Mouse (Mus musculus) ES-Bruce4 (cell line): ENCODE measurements at regions not wholly inside any gene's neighbourhood (a gene's known extent, or its start where the extent isn't known, plus 50 kb on each side); places are given as distances from the start of the nearest gene placed in this dataset.

ENCODE experiments used
- H3K27ac ChIP-seq: 2 replicates; pipeline ENCODE4 v1.5.1; 2012; ENCODE audit warnings: low read length, inconsistent platforms; ENCODE audit not compliant: insufficient read depth
- H3K27me3 ChIP-seq: 2 replicates; pipeline ENCODE4 v1.6.1; 2012; ENCODE audit warnings: mild to moderate bottlenecking, low read length, inconsistent platforms; ENCODE audit not compliant: control insufficient read depth, poor library complexity, insufficient read depth, severe bottlenecking
- H3K36me3 ChIP-seq: 2 replicates; pipeline ENCODE4 v1.6.1; 2012; ENCODE audit warnings: inconsistent platforms, mild to moderate bottlenecking, low read length, moderate library complexity; ENCODE audit not compliant: control insufficient read depth, poor library complexity, insufficient read depth, severe bottlenecking
- H3K4me1 ChIP-seq: one replicate; pipeline ENCODE4 v1.8.1; 2011; ENCODE audit warnings: low read length; ENCODE audit not compliant: control insufficient read depth, insufficient read depth
- H3K4me3 ChIP-seq: 2 replicates; pipeline ENCODE4 v1.5.1; 2011; ENCODE audit warnings: low read depth, mild to moderate bottlenecking, low read length
- H3K9ac ChIP-seq: 2 replicates; pipeline ENCODE4 v1.6.1; 2012; ENCODE audit warnings: low read depth, mild to moderate bottlenecking, inconsistent platforms; ENCODE audit not compliant: poor library complexity, severe bottlenecking
- H3K9me3 ChIP-seq: replicated peaks from 2 replicates; pipeline ENCODE4 v1.6.1; 2012; ENCODE audit warnings: mild to moderate bottlenecking, low read length, inconsistent platforms; ENCODE audit not compliant: control insufficient read depth, poor library complexity, insufficient read depth, severe bottlenecking
- CTCF ChIP-seq: IDR thresholded peaks from one replicate; pipeline ENCODE4 v1.8.1; 2011; ENCODE audit warnings: low read depth, low read length
- EP300 ChIP-seq: IDR thresholded peaks from 2 replicates; pipeline ENCODE4 v1.6.1; 2011; ENCODE audit warnings: low read depth, low read length; ENCODE audit not compliant: insufficient read depth
- POLR2A ChIP-seq: IDR thresholded peaks from one replicate; pipeline ENCODE4 v1.8.1; 2011; ENCODE audit warnings: low read length; ENCODE audit not compliant: insufficient read depth

- Histone ChIP-seq H3K9ac (no peak overlapping the region), H3K36me3 (no peaks in the 10 kb centered on the region), H3K27me3 (no peaks in the 10 kb centered on the region), H3K9me3 (peaks cover 6% of the 10 kb centered on the region), H3K4me3 (no peak overlapping the region), H3K27ac (no peak overlapping the region), H3K4me1 (peaks cover 2% of the 10 kb centered on the region)
- TF ChIP-seq POLR2A, result no peak
- TF ChIP-seq CTCF, result no peak
- TF ChIP-seq EP300, result peak; percentile 83
These were observed 354.6 kb downstream of the Fam19a5 start for GRCm38 (mm10) chr15:87898655-87899054.

- Histone ChIP-seq H3K36me3 (no peaks in the 10 kb centered on the region), H3K27ac (no peak overlapping the region), H3K27me3 (no peaks in the 10 kb centered on the region), H3K4me1 (no peaks in the 10 kb centered on the region), H3K9ac (no peak overlapping the region), H3K4me3 (no peak overlapping the region), H3K9me3 (no peaks in the 10 kb centered on the region)
- TF ChIP-seq CTCF (no peak), EP300 (no peak), POLR2A (no peak)
These were observed 360.3 kb downstream of the Fam19a5 start for GRCm38 (mm10) chr15:87904436-87904835.

GRCm38 (mm10) chr15:87906310-87906709, 362.2 kb downstream of the Fam19a5 start:
- H3K27me3 ChIP-seq, result no peaks in the 10 kb centered on the region
- no peaks in the 10 kb centered on the region for H3K9me3 ChIP-seq
- H3K4me3 ChIP-seq, result no peak overlapping the region
- H3K36me3 ChIP-seq, result no peaks in the 10 kb centered on the region
- H3K27ac ChIP-seq, result no peak overlapping the region
- TF ChIP-seq POLR2A (no peak), CTCF (no peak), EP300 (no peak)
- no peak overlapping the region for H3K9ac ChIP-seq
- H3K4me1 ChIP-seq, result no peaks in the 10 kb centered on the region

- Histone ChIP-seq H3K4me1 (no peaks in the 10 kb centered on the region), H3K27me3 (no peaks in the 10 kb centered on the region), H3K27ac (no peak overlapping the region), H3K4me3 (no peak overlapping the region), H3K9ac (no peak overlapping the region), H3K9me3 (no peaks in the 10 kb centered on the region), H3K36me3 (no peaks in the 10 kb centered on the region)
- TF ChIP-seq EP300 (no peak), POLR2A (no peak), CTCF (no peak)
These were observed 378.0 kb downstream of the Fam19a5 start for GRCm38 (mm10) chr15:87922091-87922490.

- H3K27ac ChIP-seq, result no peak overlapping the region
- no peaks in the 10 kb centered on the region for H3K9me3 ChIP-seq
- H3K36me3 ChIP-seq, result no peaks in the 10 kb centered on the region
- no peaks in the 10 kb centered on the region for H3K4me1 ChIP-seq
- TF ChIP-seq EP300 (no peak), CTCF (no peak), POLR2A (no peak)
- no peaks in the 10 kb centered on the region for H3K27me3 ChIP-seq
- no peak overlapping the region for H3K9ac ChIP-seq
- no peak overlapping the region for H3K4me3 ChIP-seq
These were observed 378.8 kb downstream of the Fam19a5 start for GRCm38 (mm10) chr15:87922781-87923446.

- Histone ChIP-seq H3K4me1 (no peaks in the 10 kb centered on the region), H3K27me3 (no peaks in the 10 kb centered on the region), H3K27ac (no peak overlapping the region), H3K9ac (no peak overlapping the region), H3K36me3 (no peaks in the 10 kb centered on the region), H3K9me3 (no peaks in the 10 kb centered on the region), H3K4me3 (no peak overlapping the region)
- peak; percentile 58 for TF ChIP-seq CTCF
- TF ChIP-seq EP300, result no peak
These were observed 379.8 kb downstream of the Fam19a5 start for GRCm38 (mm10) chr15:87923906-87924305.
